In the genomic region with DNA sequence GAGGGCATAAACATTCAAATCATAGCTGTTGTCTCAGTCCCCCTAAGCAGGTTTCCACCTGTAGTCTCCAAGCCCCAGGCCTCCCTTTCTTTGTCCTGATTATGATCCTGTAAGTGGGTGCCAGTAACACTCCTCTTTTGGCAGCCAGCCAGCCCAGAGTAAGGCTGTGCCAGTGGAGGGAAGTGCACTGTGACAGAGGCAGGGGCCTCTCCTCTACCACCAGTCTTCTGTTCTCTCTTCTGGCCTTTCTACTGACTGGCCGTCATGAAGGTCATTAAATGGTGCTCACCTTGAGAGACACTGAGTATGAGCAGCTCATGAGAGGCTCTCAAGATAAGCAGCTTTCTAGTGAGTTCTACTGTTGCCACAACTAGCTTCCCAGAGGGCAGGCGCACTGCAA, we compare ENCODE assay signal across 10 mouse cellular contexts.
A peak's percentile ranks its signal among the peaks of the same experiment; 100 is the strongest.
DNase-seq lines count a peak whose midpoint lies in the region; ATAC-seq and TF ChIP-seq lines count a peak whose summit lies in the region.
"Had no signal": no experiment of that assay in that cellular context is flagged by ENCODE, and none has a peak within 500 bp of the region (broad histone marks: within the 10 kb centered on the region; RNA-seq: fewer than 3 reads in every experiment).

No protein-coding gene starts in this region.

- H3K4me1 ChIP-seq in brown adipose tissue, adult 24 weeks (ENCODE audit: control insufficient read depth, insufficient read depth, insufficient read length, low read length) = no peaks in the 10 kb centered on the region
- H3K4me1 ChIP-seq in lung, postnatal 0 days (ENCODE audit: insufficient read depth, low read depth, low read length) = no peaks in the 10 kb centered on the region; the same call in 1 of the 2 replicates
- H3K4me1 ChIP-seq in midbrain, embryonic 11.5 days (ENCODE audit: control insufficient read depth, insufficient read depth, low read length) = no peaks in the 10 kb centered on the region
- H3K4me1 ChIP-seq: midbrain, embryonic 13.5 days had no signal

- WGBS in lung, postnatal 0 days = 25% methylated on average over 2 of the region's 2 CpGs
- 88% methylated on average over 2 of the region's 2 CpGs for WGBS in midbrain, embryonic 11.5 days

- no peak for TF ChIP-seq CTCF in lung, postnatal 0 days (IDR thresholded peaks at IDR 0.05)

- peak; percentile 90 for ATAC-seq in lung, postnatal 0 days
- ATAC-seq in midbrain, embryonic 11.5 days (ENCODE audit: low FRiP score) = no peak
- ATAC-seq: midbrain, embryonic 13.5 days had no signal

- no peaks in the 10 kb centered on the region for H3K27me3 ChIP-seq in lung, postnatal 0 days (replicated peaks; ENCODE audit: insufficient read depth, low read length)
- H3K27me3 ChIP-seq in midbrain, embryonic 11.5 days (ENCODE audit: control insufficient read depth, insufficient read depth, low read length) = no peaks in the 10 kb centered on the region
- H3K27me3 ChIP-seq: midbrain, embryonic 13.5 days had no signal

- H3K36me3 ChIP-seq in lung, postnatal 0 days (ENCODE audit: insufficient read depth, low read length) = no peaks in the 10 kb centered on the region
- no peaks in the 10 kb centered on the region for H3K36me3 ChIP-seq in midbrain, embryonic 11.5 days (ENCODE audit: control insufficient read depth, insufficient read depth, low read length)
- H3K36me3 ChIP-seq: midbrain, embryonic 13.5 days had no signal

- no peak overlapping the region for H3K4me2 ChIP-seq in lung, postnatal 0 days (replicated peaks; ENCODE audit: low read depth, low read length)
- no peak overlapping the region for H3K4me2 ChIP-seq in midbrain, embryonic 11.5 days
- H3K4me2 ChIP-seq: midbrain, embryonic 13.5 days had no signal

- H3K9ac ChIP-seq in lung, postnatal 0 days (replicated peaks; ENCODE audit: low read depth) = no peak overlapping the region
- H3K9ac ChIP-seq in midbrain, embryonic 11.5 days (ENCODE audit: low read length) = no peak overlapping the region
- H3K9ac ChIP-seq: midbrain, embryonic 13.5 days had no signal

- H3K9me3 ChIP-seq in lung, postnatal 0 days (ENCODE audit: low read length) = no peaks in the 10 kb centered on the region
- no peaks in the 10 kb centered on the region for H3K9me3 ChIP-seq in midbrain, embryonic 11.5 days (ENCODE audit: control insufficient read depth, low read length)
- H3K9me3 ChIP-seq: midbrain, embryonic 13.5 days had no signal

- H3K4me3 ChIP-seq in brown adipose tissue, adult 24 weeks (ENCODE audit: insufficient read depth, low read depth, low read length) = no peak overlapping the region
- H3K4me3 ChIP-seq in lung, postnatal 0 days (ENCODE audit: low read depth, low read length) = no peak overlapping the region
- no peak overlapping the region for H3K4me3 ChIP-seq in midbrain, embryonic 11.5 days (ENCODE audit: low read depth, low read length)
- H3K4me3 ChIP-seq: midbrain, embryonic 13.5 days had no signal

- intact Hi-C loops in left cerebral cortex, postnatal 4 days (cut with DNase I) = no loop called here
- intact Hi-C loops in left cerebral cortex, postnatal 25 days (cut with DNase I) = no loop called here

- DNase-seq in cerebellum, postnatal 14 days = peak; percentile 18 to 51
- no peak for DNase-seq in cerebellum, adult 9-10 months
- DNase-seq in left cerebral cortex, postnatal 4 days = peak; percentile 61
- no peak for DNase-seq in left cerebral cortex, postnatal 25 days (ENCODE audit: low spot score in 2 of 2)
- peak; percentile 73 for DNase-seq in lung, postnatal 0 days (ENCODE audit: low spot score)
- DNase-seq in left cerebral cortex, adult 18-20 months (ENCODE audit: low spot score in 2 of 2) = no peak
- no peak for DNase-seq in midbrain, embryonic 11.5 days (ENCODE audit: low spot score, missing footprints)
- DNase-seq: right cerebral cortex, adult 18-20 months had no signal

- 0 out of 2 replicates have a peak, but pooled peaks have one; percentile 22 for TF ChIP-seq EP300 in lung, postnatal 0 days (IDR thresholded peaks at IDR 0.05)

- H3K27ac ChIP-seq in brown adipose tissue, adult 24 weeks (replicated peaks; ENCODE audit: low read depth, low read length) = 0 out of 2 replicates have a peak overlapping the region, but pooled peaks have one; percentile 13
- no peak overlapping the region for H3K27ac ChIP-seq in lung, postnatal 0 days (ENCODE audit: low read length)
- no peak overlapping the region for H3K27ac ChIP-seq in midbrain, embryonic 11.5 days (ENCODE audit: low read depth, low read length)
- H3K27ac ChIP-seq: midbrain, embryonic 13.5 days had no signal

Comparison
In these comparisons a context has a peak if more than half of its experiments do, and no peak if none do; other contexts are left out.
1. DNase-seq: peak in cerebellum, postnatal 14 days (2 of 2), left cerebral cortex, postnatal 4 days (single experiment) and lung, postnatal 0 days (single experiment); none in cerebellum, adult 9-10 months (single experiment), left cerebral cortex, postnatal 25 days (0 of 2), left cerebral cortex, adult 18-20 months (0 of 2) and midbrain, embryonic 11.5 days (single experiment).